Mouse (Mus musculus): ENCODE data around the gene Dnase1l1. TPM values are rescaled to one million over a fixed set of nuclear protein-coding genes. Genes with fewer than 3 reads are reported as not detected.

Dnase1l1 gene
- total RNA-seq, 2 experiments from 2014 or later: 16.1 to 20.6 TPM

Small RNA genes within 50 kb of the gene (microRNA-seq; reads per million reads assigned to microRNA genes)
- gene Mir7091 (ENCODE audit: borderline number of aligned reads in 2 of 2): 0 to 1.3 reads per million in 2 experiments
- 0 reads per million in 2 experiments for gene Mir7092 (ENCODE audit: borderline number of aligned reads in 2 of 2)

Other genes starting within 250 kb of the Dnase1l1 start
- not detected for gene Opn1mw, start 154.9 kb downstream of the Dnase1l1 start, total RNA-seq (2021)
- gene Mecp2, start 147.0 kb downstream of the Dnase1l1 start, total RNA-seq (2021): 10 to 100 TPM; 30.5 to 36.2 TPM
- gene Tex28, start 114.5 kb downstream of the Dnase1l1 start, total RNA-seq (2021): not detected
- gene Tktl1, start 105.1 kb downstream of the Dnase1l1 start, total RNA-seq (2021): not detected
- gene Flna, start 32.5 kb downstream of the Dnase1l1 start, total RNA-seq (2021): 10 to 100 TPM; 88.3 to 97.0 TPM
- 10 to 100 TPM; 28.2 to 34.0 TPM for gene Emd, start 27.6 kb downstream of the Dnase1l1 start, total RNA-seq (2021)
- gene Rpl10, start 11.5 kb downstream of the Dnase1l1 start, total RNA-seq (2021): 100 to 1,000 TPM; 178 to 213 TPM
- gene Taz, start 425 bp downstream of the Dnase1l1 start, total RNA-seq (2021): 10 to 100 TPM; 48.4 to 51.9 TPM
- 100 to 1,000 TPM; 130 to 135 TPM for gene Atp6ap1, start 14.8 kb upstream of the Dnase1l1 start, total RNA-seq (2021)
- gene Gdi1, start 22.7 kb upstream of the Dnase1l1 start, total RNA-seq (2021): 10 to 100 TPM; 76.7 to 82.5 TPM
- gene Fam50a, start 30.7 kb upstream of the Dnase1l1 start, total RNA-seq (2021): 10 to 100 TPM; 24.5 to 29.5 TPM
- gene Plxna3, start 46.7 kb upstream of the Dnase1l1 start, total RNA-seq (2021): 1 to 10 TPM in 1 of 2 experiments, under 1 TPM in 1; 0.87 to 1.6 TPM
- gene Lage3, start 71.3 kb upstream of the Dnase1l1 start, total RNA-seq (2021): 10 to 100 TPM; 28.3 to 28.8 TPM
- gene Ubl4a, start 90.9 kb upstream of the Dnase1l1 start, total RNA-seq (2021): 10 to 100 TPM; 67.7 to 70.3 TPM
- 1 to 10 TPM; 4.9 to 5.7 TPM for gene Slc10a3, start 91.0 kb upstream of the Dnase1l1 start, total RNA-seq (2021)
- 10 to 100 TPM; 18.6 to 18.8 TPM for gene Fam3a, start 110.9 kb upstream of the Dnase1l1 start, total RNA-seq (2021)
- gene Ikbkg, start 111.0 kb upstream of the Dnase1l1 start, total RNA-seq (2021): 10 to 100 TPM; 45.8 to 46.1 TPM
- gene G6pdx, start 146.9 kb upstream of the Dnase1l1 start, total RNA-seq (2021): 1 to 10 TPM; 6.8 to 7.1 TPM
- gene Gm6880, start 199.1 kb upstream of the Dnase1l1 start, total RNA-seq (2021): not detected